Mouse (Mus musculus) bone marrow macrophage, adult 2 months (primary cell): ENCODE measurements around the gene Lrch1.

ENCODE experiments used
- CTCF ChIP-seq: IDR thresholded peaks from 2 replicates; pipeline ENCODE4 v1.5.1; 2012; ENCODE audit warnings: low read depth, mild to moderate bottlenecking, low read length, moderate library complexity
- POLR2A ChIP-seq: IDR thresholded peaks from 2 replicates; pipeline ENCODE4 v1.6.1; 2012; ENCODE audit warnings: mild to moderate bottlenecking, low read depth, low read length, borderline replicate concordance

DNA sequence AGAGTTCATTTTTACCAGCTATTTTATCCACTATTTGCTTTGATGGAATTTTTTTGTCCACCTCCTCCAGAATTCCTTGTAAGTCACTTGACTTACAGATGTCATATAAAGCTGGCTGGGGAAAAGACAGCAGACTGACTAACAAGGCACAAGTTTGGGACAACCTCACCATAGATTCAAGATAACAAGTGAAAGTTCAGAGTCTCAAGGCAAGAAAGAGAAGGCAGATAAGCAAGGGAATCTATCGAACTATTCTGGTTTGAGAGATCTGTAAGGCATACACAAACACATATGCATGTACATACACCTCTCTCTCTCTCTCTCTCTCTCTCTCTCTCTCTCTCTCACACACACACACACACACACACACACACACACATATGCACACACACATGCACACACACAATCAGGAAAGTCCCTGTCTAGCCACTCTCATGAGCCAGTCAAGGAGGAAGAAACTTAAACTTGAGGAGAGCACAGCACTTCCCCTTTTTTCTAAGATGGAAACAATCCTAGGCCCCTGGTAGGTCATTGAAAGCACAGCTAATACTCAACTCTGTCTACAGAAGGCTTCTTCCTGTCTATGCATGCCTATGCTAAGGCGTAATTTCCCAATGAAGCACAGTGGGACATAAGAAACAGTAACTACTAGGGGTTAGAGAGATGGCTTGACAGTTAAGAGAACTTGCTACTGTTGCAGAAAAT, 11.0 kb downstream of the Lrch1 start:
- TF ChIP-seq CTCF (no peak), POLR2A (no peak)
